In the genomic region with DNA sequence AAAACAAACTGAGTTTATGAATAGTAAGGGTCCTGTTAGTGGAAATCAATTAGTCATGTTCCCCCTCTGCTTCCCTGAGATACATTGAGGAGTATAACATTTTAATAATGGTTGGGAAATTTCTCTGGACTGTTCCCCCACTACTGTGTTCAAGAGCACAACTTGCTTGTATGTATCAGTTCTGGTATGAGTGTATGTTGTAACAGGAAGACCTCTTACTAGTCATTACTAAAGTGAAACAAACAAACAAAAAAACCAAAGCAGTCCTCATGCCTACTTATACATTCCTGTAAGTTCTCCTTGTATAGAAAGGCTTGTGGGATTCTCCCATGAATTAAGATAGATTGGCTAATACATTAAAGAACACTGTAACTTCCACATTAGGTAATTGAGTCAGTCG, we compare ENCODE assay signal across 19 mouse cellular contexts.
"Had no signal": no experiment of that assay in that cellular context is flagged by ENCODE, and none has a peak within 500 bp of the region (broad histone marks: within the 10 kb centered on the region; RNA-seq: fewer than 3 reads in every experiment).

No protein-coding gene starts in this region.

- H3K27me3 ChIP-seq: midbrain, embryonic 12.5 days; neural tube, embryonic 13.5 days; neural tube, embryonic 15.5 days had no signal

- H3K4me1 ChIP-seq: midbrain, embryonic 12.5 days had no signal

- ATAC-seq: midbrain, embryonic 16.5 days had no signal

- H3K36me3 ChIP-seq: midbrain, embryonic 10.5 days; midbrain, embryonic 12.5 days; neural tube, embryonic 13.5 days; neural tube, embryonic 15.5 days had no signal

- H3K4me2 ChIP-seq: lung, embryonic 14.5 days; midbrain, embryonic 12.5 days; neural tube, embryonic 13.5 days; neural tube, embryonic 15.5 days had no signal

- H3K9ac ChIP-seq: lung, embryonic 14.5 days; midbrain, embryonic 12.5 days; neural tube, embryonic 13.5 days; neural tube, embryonic 15.5 days had no signal

- H3K27ac ChIP-seq: midbrain, embryonic 10.5 days; midbrain, embryonic 12.5 days; neural tube, embryonic 13.5 days; neural tube, embryonic 15.5 days had no signal

- H3K9me3 ChIP-seq: midbrain, embryonic 10.5 days; midbrain, embryonic 12.5 days; neural tube, embryonic 13.5 days; neural tube, embryonic 15.5 days had no signal

- H3K4me3 ChIP-seq: midbrain, embryonic 10.5 days; midbrain, embryonic 12.5 days; myocyte; neural tube, embryonic 13.5 days; neural tube, embryonic 15.5 days had no signal

- DNase-seq: lung, adult 18-20 months; lung, embryonic 14.5 days; lung, postnatal 10 days; lung, postnatal 4 days; midbrain, embryonic 14.5 days; retina, postnatal 1 day; right cerebral cortex, adult 18-20 months; right cerebral cortex, postnatal 25 days; right cerebral cortex, postnatal 4 days; spleen, adult 18-20 months; thymus, adult 18-20 months; thymus, postnatal 14 days; thymus, postnatal 36 days had no signal
